Mouse (Mus musculus): ENCODE measurements around the gene Bloc1s6. TPM values are rescaled to one million over a fixed set of nuclear protein-coding genes. Genes with fewer than 3 reads are reported as not detected.

Bloc1s6 gene
- polyA plus RNA-seq, 1 experiment from 2014 or later, result 50.0 TPM

DNA sequence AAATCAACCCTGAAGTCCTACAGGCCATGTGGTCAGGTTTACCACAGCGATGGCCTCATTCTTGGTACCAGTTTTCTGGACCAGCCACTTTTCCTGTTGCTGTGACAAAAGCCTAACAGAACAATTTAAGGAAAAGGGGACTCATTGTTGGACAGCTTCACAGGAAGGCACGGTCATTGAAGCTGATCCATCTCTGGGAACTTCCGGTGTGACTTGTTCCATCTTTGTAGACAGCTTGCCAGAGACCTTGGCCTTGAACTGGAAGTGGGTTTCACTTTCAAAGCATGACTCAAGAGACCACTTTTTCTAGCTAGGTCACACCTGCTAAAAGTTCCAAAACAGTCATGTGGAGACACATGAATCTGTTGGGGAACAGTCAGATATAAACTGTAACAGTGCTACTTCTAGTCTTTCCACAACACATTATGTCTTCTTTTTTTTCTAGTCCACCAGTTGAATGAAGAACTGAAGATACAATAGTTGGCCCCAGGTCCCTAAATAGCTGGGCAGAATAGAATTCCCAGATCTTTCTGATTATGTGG lies 21.9 kb upstream of the Bloc1s6 start:
- 65% methylated on average over 3 of the region's 3 CpGs for WGBS
- ATAC-seq (replicated peaks; ENCODE audit: low FRiP score), result no peak
- Histone ChIP-seq H3K36me3 (no peaks in the 10 kb centered on the region), H3K27me3 (0 out of 2 replicates have a peak, but pooled peaks cover 3% of the 10 kb centered on the region), H3K4me2 (no peak overlapping the region), H3K9me3 (replicated peaks) (no peaks in the 10 kb centered on the region), H3K4me3 (replicated peaks) (no peak overlapping the region), H3K4me1 (no peaks in the 10 kb centered on the region), H3K9ac (no peak overlapping the region), H3K27ac (no peak overlapping the region)

- 52% methylated on average over 1 of the region's 1 CpGs for WGBS
- H3K27ac ChIP-seq, result no peak overlapping the region
- no peak overlapping the region for H3K4me3 ChIP-seq (replicated peaks)
These were observed 19.1 kb upstream of the Bloc1s6 start for GRCm38 (mm10) chr2:122719232-122719631.

GRCm38 (mm10) chr2:122720564-122720963 lies 17.7 kb upstream of the Bloc1s6 start:
- Histone ChIP-seq H3K4me1 (no peaks in the 10 kb centered on the region), H3K27ac (no peak overlapping the region), H3K27me3 (no peaks in the 10 kb centered on the region), H3K9ac (no peak overlapping the region), H3K36me3 (no peaks in the 10 kb centered on the region), H3K4me2 (no peak overlapping the region), H3K4me3 (replicated peaks) (no peak overlapping the region), H3K9me3 (replicated peaks) (no peaks in the 10 kb centered on the region)
- ATAC-seq (replicated peaks; ENCODE audit: low FRiP score), result no peak
- WGBS, result 78% methylated on average over 3 of the region's 3 CpGs

More at GRCm38 (mm10) chr2:122719232-122719631, 19.1 kb upstream of the Bloc1s6 start:
- Histone ChIP-seq H3K36me3 (no peaks in the 10 kb centered on the region), H3K27me3 (no peaks in the 10 kb centered on the region), H3K4me1 (no peaks in the 10 kb centered on the region), H3K9me3 (replicated peaks) (no peaks in the 10 kb centered on the region), H3K9ac (no peak overlapping the region), H3K4me2 (no peak overlapping the region)
- no peak for ATAC-seq (replicated peaks; ENCODE audit: low FRiP score)

- Histone ChIP-seq H3K27ac (no peak overlapping the region), H3K9ac (no peak overlapping the region), H3K4me1 (no peaks in the 10 kb centered on the region), H3K4me3 (replicated peaks) (no peak overlapping the region), H3K9me3 (replicated peaks) (no peaks in the 10 kb centered on the region), H3K4me2 (no peak overlapping the region), H3K36me3 (no peaks in the 10 kb centered on the region), H3K27me3 (0 out of 2 replicates have a peak, but pooled peaks cover 6% of the 10 kb centered on the region)
- WGBS, result 62% methylated on average over 10 of the region's 10 CpGs
- no peak for ATAC-seq (replicated peaks; ENCODE audit: low FRiP score)
These were observed 12.7 kb upstream of the Bloc1s6 start for GRCm38 (mm10) chr2:122725604-122726003.

DNA sequence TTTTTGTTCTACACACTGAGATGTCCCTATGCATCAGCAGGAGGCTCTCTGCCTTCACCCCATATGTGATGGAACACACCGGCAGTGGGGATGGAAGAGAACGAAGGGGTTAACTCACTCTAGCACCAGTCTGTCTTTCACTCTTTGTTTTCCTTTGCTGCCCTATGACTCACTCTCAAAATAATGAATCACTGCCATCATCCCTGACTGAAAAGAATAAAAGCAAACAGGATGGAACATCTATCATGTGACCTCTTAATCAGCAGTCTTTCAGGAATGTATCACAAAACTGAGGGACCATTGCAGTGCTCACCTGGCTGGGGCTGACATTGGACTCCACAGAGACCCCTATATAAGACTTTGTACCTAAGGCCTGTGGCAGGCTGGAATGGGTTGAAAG lies 6.8 kb upstream of the Bloc1s6 start:
- no peak overlapping the region for H3K9ac ChIP-seq
- peaks cover 21% of the 10 kb centered on the region for H3K27me3 ChIP-seq
- H3K9me3 ChIP-seq (replicated peaks), result no peaks in the 10 kb centered on the region
- H3K4me3 ChIP-seq (replicated peaks), result no peak overlapping the region
- H3K4me2 ChIP-seq, result no peak overlapping the region
- no peak overlapping the region for H3K27ac ChIP-seq
- 72% methylated on average over 2 of the region's 2 CpGs for WGBS
- H3K36me3 ChIP-seq, result no peaks in the 10 kb centered on the region
- no peak for ATAC-seq (replicated peaks; ENCODE audit: low FRiP score)
- H3K4me1 ChIP-seq, result no peaks in the 10 kb centered on the region

- peak overlapping the region; percentile 96 for H3K9ac ChIP-seq
- no peak for ATAC-seq (replicated peaks; ENCODE audit: low FRiP score)
- no peaks in the 10 kb centered on the region for H3K9me3 ChIP-seq (replicated peaks)
- WGBS, result 26% methylated on average over 7 of the region's 7 CpGs
- H3K4me1 ChIP-seq, result peaks cover 9% of the 10 kb centered on the region
- H3K27me3 ChIP-seq, result peaks cover 21% of the 10 kb centered on the region
- peak overlapping the region; percentile 94 for H3K4me3 ChIP-seq (replicated peaks)
- H3K4me2 ChIP-seq, result peak overlapping the region; percentile 64
- peaks cover 11% of the 10 kb centered on the region for H3K36me3 ChIP-seq
- peak overlapping the region; percentile 94; the same call in 1 of the 2 replicates for H3K27ac ChIP-seq
These were observed 720 bp downstream of the Bloc1s6 start for GRCm38 (mm10) chr2:122739023-122739422.

DNA sequence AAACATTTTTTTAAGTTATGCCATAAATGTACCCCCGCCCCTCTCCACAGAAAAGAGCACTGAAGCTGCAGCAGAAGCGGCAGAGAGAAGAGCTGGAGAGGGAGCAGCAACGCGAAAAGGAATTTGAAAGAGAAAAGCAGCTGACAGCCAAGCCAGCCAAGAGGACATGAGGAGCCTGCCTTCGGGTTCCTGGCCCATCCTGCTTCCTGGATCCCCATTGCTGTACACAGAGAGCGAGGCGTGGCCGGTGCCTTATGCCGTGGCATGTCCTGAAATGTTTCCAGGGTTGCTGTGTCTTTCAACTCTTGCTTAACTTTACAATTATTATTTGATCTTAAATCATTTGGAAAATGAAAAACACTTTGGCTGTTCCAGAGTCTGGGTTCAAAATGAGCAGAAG lies 8.2 kb downstream of the Bloc1s6 start:
- Histone ChIP-seq H3K4me2 (no peak overlapping the region), H3K4me1 (no peaks in the 10 kb centered on the region), H3K27me3 (no peaks in the 10 kb centered on the region), H3K9ac (no peak overlapping the region), H3K9me3 (replicated peaks) (no peaks in the 10 kb centered on the region), H3K36me3 (peaks cover 53% of the 10 kb centered on the region), H3K4me3 (replicated peaks) (no peak overlapping the region), H3K27ac (no peak overlapping the region)
- ATAC-seq (replicated peaks; ENCODE audit: low FRiP score), result no peak
- 90% methylated on average over 9 of the region's 9 CpGs for WGBS

DNA sequence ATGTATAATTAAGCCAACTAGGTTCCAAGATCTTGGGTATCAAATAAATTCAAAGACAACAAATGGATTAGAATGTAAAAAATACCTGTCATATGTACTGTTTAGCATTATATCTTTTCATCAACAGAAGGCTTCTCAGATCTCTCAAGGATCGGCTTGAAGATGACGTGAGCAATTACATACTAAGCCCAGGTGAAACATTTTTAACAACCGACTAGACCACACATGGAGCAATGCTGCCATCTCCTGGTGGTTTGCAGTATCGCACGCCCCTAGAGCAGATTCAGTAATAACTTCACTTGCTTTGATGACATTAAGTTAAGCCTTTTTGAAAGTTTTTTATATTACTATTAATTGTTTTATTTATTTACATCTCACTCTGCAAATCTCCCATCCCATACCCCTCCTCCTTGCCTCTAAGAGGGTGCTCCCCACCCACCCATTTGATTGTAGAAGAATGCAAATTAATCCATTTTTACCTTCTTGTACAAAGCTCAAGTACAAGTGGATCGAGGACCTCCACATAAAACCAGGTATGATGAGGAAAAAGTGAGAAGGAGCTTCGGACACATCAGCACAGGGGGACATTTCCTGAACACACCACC lies 15.5 kb downstream of the Bloc1s6 start:
- no peak for ATAC-seq (replicated peaks; ENCODE audit: low FRiP score)
- H3K4me2 ChIP-seq, result no peak overlapping the region
- H3K9me3 ChIP-seq (replicated peaks), result no peaks in the 10 kb centered on the region
- H3K4me3 ChIP-seq (replicated peaks), result no peak overlapping the region
- H3K4me1 ChIP-seq, result no peaks in the 10 kb centered on the region
- WGBS, result 13% methylated on average over 7 of the region's 7 CpGs
- 0 out of 2 replicates have a peak, but pooled peaks cover 3% of the 10 kb centered on the region for H3K36me3 ChIP-seq
- H3K27ac ChIP-seq, result no peak overlapping the region
- H3K9ac ChIP-seq, result no peak overlapping the region
- peaks cover 14% of the 10 kb centered on the region; the same call in 1 of the 2 replicates for H3K27me3 ChIP-seq

- no peak for ATAC-seq (replicated peaks; ENCODE audit: low FRiP score)
- H3K4me3 ChIP-seq (replicated peaks), result no peak overlapping the region
- H3K36me3 ChIP-seq, result no peaks in the 10 kb centered on the region
- no peaks in the 10 kb centered on the region for H3K4me1 ChIP-seq
- peaks cover 26% of the 10 kb centered on the region for H3K27me3 ChIP-seq
- WGBS, result 98% methylated on average over 1 of the region's 1 CpGs
- H3K27ac ChIP-seq, result no peak overlapping the region
- no peaks in the 10 kb centered on the region for H3K9me3 ChIP-seq (replicated peaks)
- no peak overlapping the region for H3K4me2 ChIP-seq
- H3K9ac ChIP-seq, result no peak overlapping the region
These were observed 21.5 kb downstream of the Bloc1s6 start for GRCm38 (mm10) chr2:122759791-122760190.

DNA sequence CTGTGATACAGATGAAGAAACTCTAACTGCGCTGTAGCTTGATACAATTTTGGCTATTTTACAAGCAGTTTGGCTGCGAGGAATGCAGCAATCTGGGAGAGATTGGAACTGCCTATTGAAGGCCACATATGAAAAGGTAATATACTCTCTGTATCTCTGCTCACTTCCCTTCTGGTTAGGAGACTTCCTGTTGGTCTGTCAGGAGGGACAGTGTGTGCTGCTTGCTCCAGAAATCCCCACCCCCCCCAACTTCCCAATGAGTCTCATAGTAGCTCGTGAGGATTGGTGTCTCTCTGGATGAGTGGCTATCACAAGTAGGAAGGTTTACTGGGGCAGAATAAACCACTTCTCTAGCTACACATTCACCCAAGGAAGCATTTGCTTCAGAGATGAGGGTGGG lies 24.7 kb downstream of the Bloc1s6 start:
- Histone ChIP-seq H3K4me2 (no peak overlapping the region), H3K4me3 (replicated peaks) (no peak overlapping the region), H3K9me3 (replicated peaks) (no peaks in the 10 kb centered on the region), H3K36me3 (no peaks in the 10 kb centered on the region), H3K27me3 (peaks cover 35% of the 10 kb centered on the region), H3K4me1 (peaks cover 5% of the 10 kb centered on the region; the same call in 1 of the 2 replicates), H3K27ac (no peak overlapping the region; the same call in 1 of the 2 replicates), H3K9ac (no peak overlapping the region)
- 63% methylated on average over 3 of the region's 3 CpGs for WGBS
- no peak; the same call in 1 of the 2 replicates for ATAC-seq (replicated peaks; ENCODE audit: low FRiP score)

DNA sequence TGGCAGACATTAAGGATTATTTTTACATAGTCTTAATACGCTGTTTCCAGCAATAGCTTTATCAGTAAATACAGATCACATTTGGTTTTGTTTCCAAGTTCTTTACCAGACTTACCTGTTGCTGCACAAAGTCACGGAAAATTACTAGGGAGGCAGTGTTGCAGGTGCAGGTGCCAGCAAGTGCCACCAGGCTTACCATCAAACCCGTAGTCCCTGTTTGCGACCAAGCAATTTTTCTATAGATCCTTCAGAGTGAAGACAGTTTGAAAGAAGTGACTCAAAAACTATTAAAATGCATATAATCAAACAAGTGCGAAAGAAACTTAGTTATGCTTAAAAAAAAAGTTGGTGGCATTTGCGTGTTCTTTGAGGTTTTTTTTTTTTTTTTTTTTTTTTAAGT lies 26.2 kb downstream of the Bloc1s6 start:
- H3K27me3 ChIP-seq, result peaks cover 35% of the 10 kb centered on the region
- H3K4me1 ChIP-seq, result peaks cover 5% of the 10 kb centered on the region; the same call in 1 of the 2 replicates
- no peaks in the 10 kb centered on the region for H3K36me3 ChIP-seq
- no peak overlapping the region for H3K4me3 ChIP-seq (replicated peaks)
- no peak for ATAC-seq (replicated peaks; ENCODE audit: low FRiP score)
- H3K27ac ChIP-seq, result no peak overlapping the region
- H3K9ac ChIP-seq, result no peak overlapping the region
- WGBS, result 49% methylated on average over 6 of the region's 6 CpGs
- H3K4me2 ChIP-seq, result peak overlapping the region; percentile 90
- H3K9me3 ChIP-seq (replicated peaks), result no peaks in the 10 kb centered on the region

- Histone ChIP-seq H3K9ac (peak within 1 kb of the TSS; percentile 47), H3K4me2 (peak within 1 kb of the TSS; percentile 90), H3K4me1 (peaks cover 5% of the 10 kb centered on the region; the same call in 1 of the 2 replicates), H3K9me3 (replicated peaks) (no peaks in the 10 kb centered on the region), H3K27me3 (peaks cover 35% of the 10 kb centered on the region), H3K4me3 (replicated peaks) (peak within 1 kb of the TSS; percentile 51), H3K27ac (no peak within 1 kb of the TSS), H3K36me3 (no peaks in the 10 kb centered on the region)
- peak; percentile 94 for ATAC-seq (replicated peaks; ENCODE audit: low FRiP score)
- under 1% methylated on average over 46 of the region's 46 CpGs for WGBS
These were observed 26.9 kb downstream of the Bloc1s6 start, which contains the start of gene Sqor for GRCm38 (mm10) chr2:122765071-122765793. TSS of gene Sqor (plus strand) at chr2:122765237.

All from kidney, embryonic 15.5 days (tissue).